Mouse (Mus musculus) spleen, adult 2 months (tissue): ENCODE results near the gene Cd44. TPM values are rescaled to one million over a fixed set of nuclear protein-coding genes. Genes with fewer than 3 reads are reported as not detected.

ENCODE experiments used
- DNase-seq, 2 experiments: peaks; one replicate each; pipeline versions ENCODE4 v3.0.0 to v3.0.0-alpha.2; 2012 to 2021; ENCODE audit warnings: low spot score in 2 of 2, low read depth in 1 of 2
- H3K27ac ChIP-seq: fragments of 200-500 bp; 2 replicates; pipeline ENCODE4 v1.5.1; 2012; ENCODE audit warnings: low read length, inconsistent platforms; ENCODE audit not compliant: insufficient read depth
- H3K27me3 ChIP-seq: fragments of 200-500 bp; 2 replicates; pipeline ENCODE4 v1.6.1; 2012; ENCODE audit warnings: mild to moderate bottlenecking, moderate library complexity, low read length, inconsistent platforms; ENCODE audit not compliant: control insufficient read depth, insufficient read depth
- H3K36me3 ChIP-seq: fragments of 200-500 bp; 2 replicates; pipeline ENCODE4 v1.6.1; 2012; ENCODE audit warnings: mild to moderate bottlenecking, low read length, inconsistent platforms; ENCODE audit not compliant: control insufficient read depth, insufficient read depth
- H3K4me1 ChIP-seq: fragments of 200-500 bp; 2 replicates; pipeline ENCODE4 v1.6.1; 2011; ENCODE audit warnings: inconsistent platforms; ENCODE audit not compliant: control insufficient read depth, insufficient read depth, insufficient read length
- H3K4me3 ChIP-seq: fragments of 200-500 bp; 2 replicates; pipeline ENCODE4 v1.5.1; 2011; ENCODE audit warnings: mild to moderate bottlenecking, inconsistent platforms; ENCODE audit not compliant: insufficient read depth, insufficient read length; ENCODE audit errors: extremely low read depth
- CTCF ChIP-seq: fragments of 200-500 bp; IDR thresholded peaks from 2 replicates; pipeline ENCODE4 v1.5.1; 2011; ENCODE audit warnings: mild to moderate bottlenecking, inconsistent platforms; ENCODE audit not compliant: insufficient read depth, insufficient read length, insufficient replicate concordance; ENCODE audit errors: extremely low read depth
- POLR2A ChIP-seq: fragments of 200-500 bp; IDR thresholded peaks from 2 replicates; pipeline ENCODE4 v1.6.1; 2011; ENCODE audit warnings: low read depth, low read length, inconsistent platforms
- WGBS: fragments of 180-500 bp; shearing (Covaris S2); methylation state at CpG from one replicate; pipeline ENCODE4 v1.1.7; 2018; 5-methylcytosine and 5-hydroxymethylcytosine counted together
- polyA plus RNA-seq: library from polyadenylated mRNA; depleted of rRNA; stranded (reverse); fragments of >200 nt; gene quantifications from 2 replicates; pipeline ENCODE4 v1.2.3, GENCODE M21; 2012

The Cd44 gene
- polyA plus RNA-seq, 1 experiment, result 35.3 TPM

DNA sequence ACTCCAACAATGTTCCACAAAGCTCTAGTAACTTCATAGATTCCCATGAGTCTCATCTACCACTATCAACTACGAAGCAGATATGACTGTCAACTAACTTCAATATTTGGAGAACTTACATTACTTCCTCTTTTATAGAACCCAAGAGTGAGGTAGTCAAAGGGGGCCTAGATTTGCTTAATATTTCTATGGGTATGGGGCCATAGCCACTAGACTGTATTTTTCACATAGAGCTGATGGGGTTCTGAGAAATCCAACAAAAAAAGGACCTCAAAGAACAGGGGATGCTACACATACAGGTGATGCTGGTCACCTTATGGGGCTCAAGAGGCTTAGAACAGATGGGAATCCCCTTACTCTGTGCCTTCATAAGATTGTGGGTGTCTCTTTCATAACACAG, 14.3 kb downstream of the Cd44 start:
- Histone ChIP-seq H3K27ac (peak overlapping the region; percentile 20; the same call in 1 of the 2 replicates), H3K36me3 (0 out of 2 replicates have a peak, but pooled peaks cover 2% of the 10 kb centered on the region), H3K4me1 (peaks cover 16% of the 10 kb centered on the region; the same call in 1 of the 2 replicates), H3K4me3 (no peak overlapping the region), H3K27me3 (no peaks in the 10 kb centered on the region; the same call in 1 of the 2 replicates)
- DNase-seq, result no peak
- WGBS, result 7% methylated on average over 1 of the region's 1 CpGs
- no peak for TF ChIP-seq CTCF
- TF ChIP-seq POLR2A, result no peak

DNA sequence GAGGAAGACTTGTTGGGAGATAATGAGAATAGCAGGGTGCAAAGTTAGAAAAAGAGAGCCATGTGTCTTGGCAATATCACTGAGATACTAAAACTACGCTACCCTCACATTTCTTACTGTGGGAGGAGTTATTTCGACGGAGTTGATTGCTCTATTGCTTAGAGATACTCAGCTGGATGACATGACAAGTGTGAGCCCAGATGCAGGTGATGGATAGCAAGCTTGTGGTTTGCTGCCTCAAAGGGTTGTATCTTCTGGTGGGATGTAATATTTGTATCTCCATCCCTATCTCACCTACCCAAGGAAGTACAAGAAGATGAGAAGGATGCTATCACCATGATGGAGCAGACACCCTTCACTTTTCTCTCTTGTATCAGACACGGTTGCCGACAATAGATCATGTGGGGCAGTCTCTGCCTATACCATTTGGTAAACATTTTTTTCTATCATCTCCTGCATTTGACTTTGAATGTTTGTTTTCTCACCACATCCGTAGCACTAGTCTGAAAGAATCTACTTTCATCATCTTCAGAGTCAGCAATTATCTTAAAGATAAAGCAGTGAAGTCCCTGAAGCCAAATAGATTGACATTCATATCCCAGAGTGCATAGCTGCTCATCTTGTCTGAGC, 15.0 kb downstream of the Cd44 start:
- Histone ChIP-seq H3K4me1 (peaks cover 16% of the 10 kb centered on the region; the same call in 1 of the 2 replicates), H3K27me3 (no peaks in the 10 kb centered on the region; the same call in 1 of the 2 replicates), H3K4me3 (no peak overlapping the region), H3K27ac (peak overlapping the region; percentile 20; the same call in 1 of the 2 replicates), H3K36me3 (0 out of 2 replicates have a peak, but pooled peaks cover 2% of the 10 kb centered on the region)
- WGBS, result 63% methylated on average over 6 of the region's 6 CpGs
- DNase-seq, result no peak
- TF ChIP-seq CTCF, result no peak
- TF ChIP-seq POLR2A, result no peak

DNA sequence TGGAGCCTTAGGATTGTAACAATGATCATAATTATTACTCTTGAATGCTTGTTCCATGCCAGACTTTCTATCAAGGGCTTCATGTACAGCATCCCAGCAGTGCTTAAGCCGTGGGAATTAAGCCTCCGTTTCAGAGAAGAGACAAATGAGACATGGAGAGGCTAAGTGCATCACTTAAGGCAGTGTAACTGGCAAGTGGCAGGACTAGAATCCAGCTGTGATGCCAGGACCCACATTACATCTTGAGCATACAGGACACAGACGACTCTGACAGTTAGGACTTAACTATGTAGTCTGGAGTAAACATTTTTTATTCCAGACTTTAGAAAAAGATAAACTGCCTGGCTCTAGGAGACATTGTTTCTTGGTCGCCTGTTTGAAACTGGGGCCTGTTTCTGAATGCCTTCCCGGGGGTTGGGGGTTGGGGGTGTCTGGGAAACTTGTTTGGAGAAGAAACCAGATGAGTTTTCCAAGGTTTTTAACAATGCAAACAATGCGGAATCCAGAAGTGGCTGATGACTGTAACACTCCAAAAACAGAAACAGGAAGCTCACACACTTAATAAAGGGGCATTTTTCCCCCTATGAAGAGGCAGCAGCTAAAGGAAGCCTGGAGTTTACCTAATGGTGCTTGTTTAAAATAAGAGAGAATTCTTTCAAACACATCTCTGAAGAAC, 18.7 kb downstream of the Cd44 start:
- H3K27me3 ChIP-seq, result no peaks in the 10 kb centered on the region
- no peaks in the 10 kb centered on the region for H3K36me3 ChIP-seq
- whole genome bisulfite sequencing, result 75% methylated on average over 6 of the region's 6 CpGs
- no peak for DNase-seq
- H3K4me3 ChIP-seq, result no peak overlapping the region
- peaks cover 16% of the 10 kb centered on the region; the same call in 1 of the 2 replicates for H3K4me1 ChIP-seq
- H3K27ac ChIP-seq, result no peak overlapping the region
- TF ChIP-seq CTCF (no peak), POLR2A (no peak)

- WGBS, result 91% methylated on average over 8 of the region's 8 CpGs
- TF ChIP-seq CTCF (no peak), POLR2A (no peak)
- no peak for DNase-seq
- Histone ChIP-seq H3K36me3 (no peaks in the 10 kb centered on the region), H3K27ac (no peak overlapping the region), H3K4me1 (peaks cover 12% of the 10 kb centered on the region), H3K4me3 (no peak overlapping the region), H3K27me3 (no peaks in the 10 kb centered on the region)
Measured at GRCm38 (mm10) chr2:102882004-102882588, 19.4 kb downstream of the Cd44 start.

- H3K4me1 ChIP-seq, result peaks cover 11% of the 10 kb centered on the region
- DNase-seq, result no peak
- WGBS, result 77% methylated on average over 2 of the region's 2 CpGs
- no peak for TF ChIP-seq CTCF
- TF ChIP-seq POLR2A, result no peak
- H3K36me3 ChIP-seq, result no peaks in the 10 kb centered on the region
- H3K27me3 ChIP-seq, result no peaks in the 10 kb centered on the region
- H3K27ac ChIP-seq, result no peak overlapping the region
- H3K4me3 ChIP-seq, result no peak overlapping the region
Measured at GRCm38 (mm10) chr2:102878513-102878912, 23.0 kb downstream of the Cd44 start.

- Histone ChIP-seq H3K36me3 (no peaks in the 10 kb centered on the region; the same call in 1 of the 2 replicates), H3K27me3 (no peaks in the 10 kb centered on the region), H3K4me3 (no peak overlapping the region), H3K4me1 (peaks cover 18% of the 10 kb centered on the region), H3K27ac (no peak overlapping the region)
- WGBS, result 75% methylated on average over 4 of the region's 4 CpGs
- TF ChIP-seq CTCF (no peak), POLR2A (no peak)
- DNase-seq, result no peak
Measured at GRCm38 (mm10) chr2:102877463-102877862, 24.0 kb downstream of the Cd44 start.
